In the genomic region with DNA sequence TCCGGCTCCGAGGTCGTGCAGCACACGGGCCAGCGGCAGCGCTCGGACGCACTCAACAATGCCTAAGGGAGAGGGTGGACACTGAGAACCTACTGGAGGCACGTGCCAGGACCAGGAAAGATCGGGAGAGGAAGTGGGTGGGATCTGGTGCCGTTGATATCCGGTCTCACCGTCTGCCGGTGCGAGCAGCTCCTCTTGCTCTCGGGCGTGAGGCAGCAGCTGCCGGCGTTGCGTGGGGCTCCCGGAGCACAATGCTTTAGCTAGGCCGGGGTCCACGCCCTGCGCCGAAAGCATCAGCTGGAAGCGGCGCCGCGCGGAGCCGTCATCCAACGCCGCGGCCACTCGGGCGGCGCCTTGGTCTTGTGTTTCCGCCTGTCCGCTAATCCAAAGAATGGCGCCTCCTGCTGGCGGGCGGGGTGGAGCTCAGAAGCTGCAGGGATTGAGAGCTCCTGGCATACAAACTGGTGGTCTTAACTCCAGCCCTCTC, we compare ENCODE assay signal across 8 mouse cellular contexts. TPM values are rescaled to one million over a fixed set of nuclear protein-coding genes. Genes with fewer than 3 reads are reported as not detected.
DNase-seq lines count a peak whose midpoint lies in the region; ATAC-seq lines count a peak whose summit lies in the region.

A gene (minus strand): TSS at position 85 of the 487 bp plus-strand sequence.

- H3K4me2 ChIP-seq in intestine, embryonic 14.5 days (ENCODE audit: low read length): peak within 1 kb of the TSS; percentile 77

- 0% methylated on average over 42 of the region's 42 CpGs for WGBS in intestine, embryonic 14.5 days

- H3K4me1 ChIP-seq in intestine, embryonic 14.5 days (replicated peaks; ENCODE audit: control insufficient read depth, insufficient read depth, low read length): peaks cover 17% of the 10 kb centered on the region

- intact Hi-C loops in left cerebral cortex, postnatal 14 days (cut with DNase I): no loop called here

- peak within 1 kb of the TSS; percentile 70 for H3K9ac ChIP-seq in intestine, embryonic 14.5 days (ENCODE audit: low read length)

- peaks cover 28% of the 10 kb centered on the region for H3K27me3 ChIP-seq in intestine, embryonic 14.5 days (replicated peaks; ENCODE audit: control insufficient read depth, insufficient read depth, low read length)

- H3K27ac ChIP-seq in intestine, embryonic 14.5 days (ENCODE audit: low read depth): peak within 1 kb of the TSS; percentile 86

- ATAC-seq in intestine, embryonic 14.5 days (replicated peaks; ENCODE audit: low FRiP score, low TSS enrichment, low read depth): peak; percentile 79

- DNase-seq in adrenal gland, adult (ENCODE audit: inconsistent age in 2 of 2, low spot score in 1 of 2): peak; percentile 92 to 98
- peak; percentile 95 for DNase-seq in embryo, embryonic 10.5 days (ENCODE audit: low spot score)
- peak; percentile 84 for DNase-seq in gastrocnemius, postnatal 25 days
- peak; percentile 99 for DNase-seq in intestine, embryonic 14.5 days (ENCODE audit: low spot score)
- DNase-seq in left cerebral cortex, postnatal 14 days (ENCODE audit: low spot score in 2 of 2): peak; percentile 95 to 96
- peak; percentile 94 for DNase-seq in mesoderm, embryonic 11.5 days (ENCODE audit: low read depth, low spot score)
- DNase-seq in right cerebral cortex, postnatal 36 days (ENCODE audit: low spot score in 2 of 2): peak; percentile 87 to 91
- DNase-seq in yolk sac, embryonic 10.5 days (ENCODE audit: low spot score): peak; percentile 94

- peak within 1 kb of the TSS; percentile 68 for H3K4me3 ChIP-seq in intestine, embryonic 14.5 days (ENCODE audit: low read depth, low read length)

- H3K36me3 ChIP-seq in intestine, embryonic 14.5 days (ENCODE audit: control insufficient read depth, insufficient read depth, low read length): peaks cover 39% of the 10 kb centered on the region

- no peaks in the 10 kb centered on the region for H3K9me3 ChIP-seq in intestine, embryonic 14.5 days (ENCODE audit: control insufficient read depth, low read length)

RNA-seq across cellular contexts. Expression of the gene that starts here (rescaled TPM):
- total RNA-seq in gastrocnemius, postnatal 25 days (2021): 10 to 100 TPM; 14.7 to 21.8 TPM
- 12.3 and 14.6 TPM in 2 replicates for polyA plus RNA-seq in intestine, embryonic 14.5 days (2014; fragmentation: Nextera tagmentation; extraction: Ambion mirVana)
- 10 to 100 TPM; 25.6 to 26.0 TPM for total RNA-seq in left cerebral cortex, postnatal 14 days (2021)

Comparison
In these comparisons a context has a peak if more than half of its experiments do, and no peak if none do; other contexts are left out.
1. Peak in every context shown above with its lines: DNase-seq, ATAC-seq, H3K4me3 ChIP-seq and H3K27ac ChIP-seq.